Mouse (Mus musculus): ENCODE measurements around the gene Olfr789. TPM values are rescaled to one million over a fixed set of nuclear protein-coding genes. Genes with fewer than 3 reads are reported as not detected.

The Olfr789 gene
- not detected for total RNA-seq (2022)

GRCm38 (mm10) chr10:129484452-129484851 lies at the start of gene Olfr789:
Gene Olfr789, plus strand, starts transcription at chr10:129484752.
- no peak for DNase-seq (ENCODE audit: low spot score)

GRCm38 (mm10) chr10:129461562-129461961 lies 23.0 kb upstream of the Olfr789 start, which contains the start of gene Olfr787:
Gene Olfr787, plus strand, starts transcription at chr10:129461862.
- DNase-seq (ENCODE audit: low spot score) = no peak

DNA sequence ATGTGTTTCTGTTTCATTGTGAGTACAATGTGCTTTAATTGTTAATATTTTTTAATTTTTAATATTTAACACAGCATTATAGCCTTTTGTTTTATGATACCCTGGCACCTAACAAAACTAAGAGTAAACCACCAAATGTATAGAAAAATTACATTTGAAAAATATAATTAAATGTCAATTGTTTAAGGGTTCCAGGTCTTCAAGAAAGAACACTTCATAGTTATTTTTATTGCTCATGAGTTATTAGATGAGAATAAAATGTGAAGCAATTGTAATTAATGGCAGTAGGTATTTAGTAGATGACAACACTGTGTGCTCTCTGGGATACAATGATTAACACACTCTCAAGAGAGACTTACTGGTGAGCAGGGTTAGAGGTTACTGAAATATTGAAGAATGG lies 13.9 kb upstream of the Olfr789 start, which contains the start of gene Olfr788:
Olfr788 (plus strand) TSS at position 301 of the 400 bp plus-strand sequence.
- no peak for DNase-seq (ENCODE audit: low spot score)

- DNase-seq (ENCODE audit: low spot score) = no peak
Observed at GRCm38 (mm10) chr10:129473256-129473655, 11.3 kb upstream of the Olfr789 start.

DNA sequence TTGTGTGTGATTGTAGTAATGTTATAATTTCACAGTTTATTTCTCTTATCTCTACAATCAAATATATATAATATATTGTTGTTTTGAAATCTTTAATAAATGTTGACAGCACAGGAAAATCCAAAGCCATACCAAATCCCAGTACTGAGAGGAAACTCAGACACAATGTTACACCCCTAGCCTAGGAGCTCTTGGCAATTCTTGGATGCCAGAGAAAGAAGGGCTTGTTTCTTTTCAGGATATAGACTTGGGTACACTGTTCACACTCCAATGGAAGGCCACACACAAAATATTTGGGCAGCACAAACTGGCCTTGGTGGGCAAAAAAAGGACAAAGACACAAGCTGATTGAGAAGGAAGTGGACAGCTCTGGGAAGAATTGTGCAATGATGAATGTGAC lies 10.8 kb upstream of the Olfr789 start:
- no peak for DNase-seq (ENCODE audit: low spot score)

GRCm38 (mm10) chr10:129490101-129490500 lies 5.5 kb downstream of the Olfr789 start:
- DNase-seq (ENCODE audit: low spot score) = no peak

- DNase-seq (ENCODE audit: low spot score) = no peak
Observed at GRCm38 (mm10) chr10:129498192-129498591, 13.6 kb downstream of the Olfr789 start, which contains the start of gene Olfr790. Gene Olfr790, plus strand, starts transcription at chr10:129498492.

DNA sequence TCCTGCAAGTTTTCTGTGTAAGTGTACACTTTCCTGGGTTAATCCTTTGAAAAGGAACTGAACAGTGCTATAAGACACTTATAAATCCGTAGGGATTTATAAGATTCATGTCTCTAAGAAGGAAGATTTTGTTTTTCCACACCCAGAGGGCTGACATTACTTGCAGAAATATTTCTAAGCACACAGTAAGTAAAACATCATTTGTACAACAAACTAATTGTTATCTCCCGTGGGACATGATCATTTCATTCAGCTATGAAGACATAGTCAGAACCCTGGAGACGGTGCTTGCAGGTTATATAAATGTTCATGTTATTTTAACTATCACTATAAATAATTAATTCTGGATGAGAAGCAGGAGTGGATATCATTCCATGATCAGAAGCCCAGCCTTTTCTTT lies 36.9 kb downstream of the Olfr789 start, which contains the start of gene Olfr791:
Olfr791 (plus strand) TSS at position 301 of the 400 bp plus-strand sequence.
- no peak for DNase-seq (ENCODE audit: low spot score)

GRCm38 (mm10) chr10:129538862-129539261 lies 54.3 kb downstream of the Olfr789 start, which contains the start of gene Olfr792:
Gene Olfr792, plus strand, starts transcription at chr10:129539162.
- no peak for DNase-seq (ENCODE audit: low spot score)

Other genes with a start within 250 kb of the Olfr789 start
- gene Olfr774, start 248.5 kb upstream of the Olfr789 start, total RNA-seq (2022) = not detected
- gene Olfr775, start 236.3 kb upstream of the Olfr789 start, total RNA-seq (2022) = not detected
- not detected for gene Olfr776, start 225.6 kb upstream of the Olfr789 start, total RNA-seq (2022)
- not detected for gene Olfr777, start 213.3 kb upstream of the Olfr789 start, total RNA-seq (2022)
- not detected for gene Olfr780, start 166.6 kb upstream of the Olfr789 start, total RNA-seq (2022)
- gene Olfr781, start 155.9 kb upstream of the Olfr789 start, total RNA-seq (2022) = not detected
- gene Olfr782, start 135.9 kb upstream of the Olfr789 start, total RNA-seq (2022) = not detected
- not detected for gene Olfr784, start 100.7 kb upstream of the Olfr789 start, total RNA-seq (2022)
- gene Olfr785, start 79.3 kb upstream of the Olfr789 start, total RNA-seq (2022) = not detected
- not detected for gene Olfr786, start 57.4 kb upstream of the Olfr789 start, total RNA-seq (2022)
- gene Olfr787, start 22.9 kb upstream of the Olfr789 start, total RNA-seq (2022) = not detected
- not detected for gene Olfr788, start 13.8 kb upstream of the Olfr789 start, total RNA-seq (2022)
- not detected for gene Olfr790, start 13.7 kb downstream of the Olfr789 start, total RNA-seq (2022)
- not detected for gene Olfr791, start 37.0 kb downstream of the Olfr789 start, total RNA-seq (2022)
- gene Olfr792, start 54.4 kb downstream of the Olfr789 start, total RNA-seq (2022) = not detected
- gene Olfr794, start 82.9 kb downstream of the Olfr789 start, total RNA-seq (2022) = not detected
- gene Olfr796, start 127.8 kb downstream of the Olfr789 start, total RNA-seq (2022) = not detected
- not detected for gene Olfr798, start 143.2 kb downstream of the Olfr789 start, total RNA-seq (2022)
- gene Olfr799, start 152.7 kb downstream of the Olfr789 start, total RNA-seq (2022) = not detected
- not detected for gene Olfr800, start 172.9 kb downstream of the Olfr789 start, total RNA-seq (2022)
- gene Olfr801, start 189.1 kb downstream of the Olfr789 start, total RNA-seq (2022) = not detected
- gene Olfr802, start 203.4 kb downstream of the Olfr789 start, total RNA-seq (2022) = not detected
- gene Olfr803, start 209.5 kb downstream of the Olfr789 start, total RNA-seq (2022) = not detected
- gene Olfr804, start 218.5 kb downstream of the Olfr789 start, total RNA-seq (2022) = not detected
- not detected for gene Olfr805, start 244.6 kb downstream of the Olfr789 start, total RNA-seq (2022)